Mouse (Mus musculus) liver, adult 2 months (tissue): ENCODE data around the gene Lyrm7.

ENCODE experiments used
- CTCF ChIP-seq: fragments of 200-500 bp; IDR thresholded peaks from 2 replicates; pipeline ENCODE4 v1.5.1; 2011; ENCODE audit warnings: low read depth, low read length, control low read depth
- POLR2A ChIP-seq: fragments of 200-500 bp; IDR thresholded peaks from 2 replicates; pipeline ENCODE4 v1.6.1; 2011; ENCODE audit warnings: low read length, control low read depth; ENCODE audit not compliant: insufficient read depth; ENCODE audit errors: extremely low read depth

DNA sequence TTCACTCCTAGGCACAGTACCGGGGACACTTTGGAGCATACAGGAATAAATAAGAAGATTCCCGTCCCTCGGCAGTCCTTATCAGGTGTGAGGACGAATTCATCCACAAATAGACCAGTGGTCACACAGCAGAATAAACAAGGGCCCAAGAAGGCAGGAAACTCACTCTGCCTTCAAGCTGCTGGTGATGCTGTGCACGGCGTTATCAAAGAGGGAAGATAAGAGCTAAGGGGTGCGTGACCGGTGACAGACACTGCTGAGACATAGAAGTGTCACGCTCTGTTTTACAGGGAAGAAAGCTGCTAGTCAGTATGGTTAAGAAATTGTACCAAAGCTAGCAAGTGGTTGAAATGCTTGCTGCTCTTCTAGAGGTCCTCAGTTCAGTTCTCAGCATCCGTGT, 19.2 kb upstream of the Lyrm7 start:
- TF ChIP-seq POLR2A (no peak), CTCF (no peak)
